Mouse (Mus musculus) adrenal gland, adult 18-20 months (tissue): Measurements from ENCODE around the gene Klhdc7a. TPM values are rescaled to one million over a fixed set of nuclear protein-coding genes. Genes with fewer than 3 reads are reported as not detected.
"Not testable (repeated sequence)": the region's sequence is repeated elsewhere in the genome, so short reads cannot be mapped to it uniquely, and the experiment has no call there.

ENCODE experiments used
- DNase-seq, 2 experiments: peaks; one replicate each; pipeline ENCODE4 v3.0.0; 2021 to 2022; ENCODE audit warnings: low spot score in 2 of 2
- total RNA-seq, 2 experiments: library from RNA; stranded (reverse); gene quantifications; 1 replicate in 1 of 2; 2 replicates in 1 of 2; pipeline ENCODE4 v1.2.3; 2021

Gene Klhdc7a
- total RNA-seq, 2 experiments from 2014 or later: 7.7 to 27.3 TPM

DNA sequence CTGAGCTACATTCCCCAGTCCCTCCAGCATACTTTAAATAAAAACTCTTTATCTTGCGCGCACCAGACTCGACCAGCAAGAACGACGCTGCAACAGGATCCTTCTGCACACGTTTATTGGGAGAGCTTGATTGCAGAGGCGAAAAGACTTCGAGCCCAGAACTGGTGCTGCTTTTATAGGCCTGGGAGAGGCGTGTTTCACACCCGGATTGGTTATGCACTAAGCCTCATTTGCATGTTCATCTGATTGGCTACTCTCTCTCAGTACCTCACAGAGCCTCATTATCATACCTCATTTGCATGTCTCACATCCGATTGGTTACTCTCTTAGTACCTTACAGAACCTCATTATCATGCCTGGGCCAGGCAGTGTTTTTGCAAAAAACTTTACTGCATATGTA lies 6.5 kb downstream of the Klhdc7a start:
- DNase-seq: not testable (repeated sequence)

DNA sequence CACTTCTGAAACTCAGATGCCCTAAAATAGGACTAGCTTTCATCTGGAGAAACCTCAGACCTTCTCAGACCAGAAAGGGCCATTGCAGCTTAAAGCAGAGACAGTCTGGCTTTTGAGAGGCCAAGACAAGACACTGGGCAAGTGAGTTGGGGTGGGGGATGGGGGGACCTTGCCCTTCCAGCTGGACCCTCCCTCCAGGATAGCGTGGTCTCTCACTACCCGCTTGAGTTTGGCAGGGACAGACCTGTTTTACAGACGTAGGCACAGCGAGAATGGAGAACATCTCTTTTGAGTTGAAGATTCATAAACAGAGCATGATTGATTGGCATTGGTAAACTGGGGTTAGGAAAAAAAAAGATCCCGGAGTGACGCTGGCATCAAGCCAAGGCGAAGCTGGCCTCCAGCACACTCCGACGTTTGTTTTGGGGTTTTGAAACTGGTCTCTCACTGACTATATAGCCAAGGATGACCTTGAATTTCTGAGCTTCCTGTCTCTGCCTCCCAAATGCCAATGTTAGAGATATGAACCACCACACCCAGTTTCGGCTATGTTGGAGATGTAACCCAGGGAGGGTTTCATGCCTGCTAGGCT lies 7.0 kb downstream of the Klhdc7a start:
- no peak for DNase-seq

GRCm38 (mm10) chr4:139960086-139960713 lies 7.6 kb downstream of the Klhdc7a start:
- DNase-seq: no peak

DNA sequence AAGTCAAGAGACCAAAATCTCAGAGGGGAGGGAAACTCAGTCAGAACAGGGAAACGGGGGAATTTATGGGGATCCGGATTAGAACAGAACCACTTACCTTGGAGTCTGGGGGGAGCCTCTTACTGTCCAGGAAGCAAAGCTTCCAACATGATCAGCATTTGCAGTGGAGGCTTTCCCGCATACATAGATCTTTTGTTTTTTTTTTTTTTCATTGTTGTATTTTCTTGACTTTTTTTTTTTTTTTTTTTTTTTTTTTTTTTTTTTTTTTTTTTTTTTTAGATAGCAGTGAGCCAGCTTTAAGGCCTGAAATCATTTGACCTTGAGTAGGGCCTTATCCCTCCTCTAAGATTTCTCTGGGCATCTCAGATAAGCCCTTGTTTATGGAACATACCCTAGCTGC lies 8.6 kb downstream of the Klhdc7a start:
- DNase-seq: no peak

- no peak for DNase-seq
These were observed 16.8 kb downstream of the Klhdc7a start for GRCm38 (mm10) chr4:139950876-139951485.

DNA sequence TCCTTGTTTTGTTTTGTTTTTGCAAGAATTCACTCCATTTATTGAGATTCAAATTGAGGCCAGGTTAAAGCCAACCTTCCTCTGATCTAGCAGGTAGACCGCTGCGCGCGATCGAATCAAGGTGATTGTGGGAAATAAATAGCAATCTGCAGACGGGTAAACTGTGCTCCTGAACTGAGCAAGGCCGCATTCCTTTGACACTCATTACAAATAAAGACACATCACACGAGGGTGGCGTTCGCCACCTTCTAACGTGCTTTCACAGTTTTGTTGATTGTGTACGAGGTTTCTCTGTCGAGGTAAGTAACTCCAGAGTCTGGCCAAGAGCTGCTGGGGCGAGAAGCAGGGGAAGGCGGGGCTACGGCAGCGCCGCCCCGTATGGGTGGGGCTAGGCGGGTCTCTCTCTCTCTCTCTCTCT lies 17.4 kb downstream of the Klhdc7a start:
- DNase-seq: no peak

DNA sequence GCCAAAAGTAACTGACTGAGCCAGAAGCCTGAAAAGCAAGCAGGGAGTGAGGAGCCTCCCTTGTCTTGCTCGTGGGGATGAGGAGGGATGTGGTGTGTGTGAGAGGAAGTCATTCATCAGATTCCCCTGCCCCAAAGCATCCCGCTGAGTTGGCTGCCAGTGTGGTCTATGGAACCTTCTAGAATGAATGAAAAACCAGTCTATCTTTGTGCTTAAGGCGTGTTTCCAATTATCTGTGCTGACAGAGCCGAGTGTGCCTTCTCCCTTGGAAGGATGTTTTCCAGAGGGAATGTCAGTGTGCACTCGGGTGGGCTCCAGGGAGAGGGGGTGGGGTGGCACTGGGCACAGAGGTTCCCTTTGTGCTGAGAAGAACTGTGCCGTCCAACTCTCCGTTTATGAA lies 19.2 kb downstream of the Klhdc7a start:
- DNase-seq: no peak

DNA sequence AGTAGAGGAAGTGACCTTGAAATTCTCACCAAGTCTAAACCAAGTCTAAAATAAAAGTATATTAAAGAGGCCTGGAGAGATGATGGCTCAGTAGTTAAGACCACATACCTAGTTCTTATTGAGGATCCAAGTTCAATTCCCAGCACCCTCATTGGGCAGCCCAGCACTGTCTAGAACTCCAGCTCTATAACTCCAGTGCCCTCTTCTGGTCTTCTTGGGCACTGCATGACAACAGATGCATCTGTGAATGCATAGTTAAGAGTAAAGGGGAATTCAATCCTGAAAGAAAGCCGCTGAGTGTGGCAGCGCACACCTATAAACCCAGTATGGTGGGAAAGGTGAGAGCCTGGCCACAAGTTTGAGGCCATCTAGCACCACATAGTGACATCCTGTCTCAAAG lies 20.5 kb downstream of the Klhdc7a start:
- no peak for DNase-seq

- DNase-seq: no peak
These were observed 26.0 kb downstream of the Klhdc7a start for GRCm38 (mm10) chr4:139941831-139942230.

DNA sequence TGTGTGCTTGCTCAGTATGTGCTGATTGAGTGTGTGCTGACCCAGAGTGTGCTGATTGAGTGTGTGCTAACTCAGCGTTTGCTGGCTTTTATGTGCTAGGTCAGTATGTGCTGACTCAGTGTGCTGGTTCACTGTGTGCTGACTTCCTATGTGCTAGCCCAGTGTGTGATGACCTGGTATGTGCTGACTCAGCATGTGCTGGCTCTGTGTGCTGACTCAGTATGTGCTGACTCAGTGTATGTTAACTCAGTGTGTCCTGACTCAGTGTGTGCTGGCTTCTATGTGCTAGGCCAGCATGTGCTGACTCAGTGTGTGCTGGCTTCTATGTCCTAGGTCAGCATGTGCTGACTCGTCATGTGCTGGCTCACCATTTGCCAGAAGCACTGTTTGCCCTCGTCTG lies 32.3 kb downstream of the Klhdc7a start:
- no peak for DNase-seq

DNA sequence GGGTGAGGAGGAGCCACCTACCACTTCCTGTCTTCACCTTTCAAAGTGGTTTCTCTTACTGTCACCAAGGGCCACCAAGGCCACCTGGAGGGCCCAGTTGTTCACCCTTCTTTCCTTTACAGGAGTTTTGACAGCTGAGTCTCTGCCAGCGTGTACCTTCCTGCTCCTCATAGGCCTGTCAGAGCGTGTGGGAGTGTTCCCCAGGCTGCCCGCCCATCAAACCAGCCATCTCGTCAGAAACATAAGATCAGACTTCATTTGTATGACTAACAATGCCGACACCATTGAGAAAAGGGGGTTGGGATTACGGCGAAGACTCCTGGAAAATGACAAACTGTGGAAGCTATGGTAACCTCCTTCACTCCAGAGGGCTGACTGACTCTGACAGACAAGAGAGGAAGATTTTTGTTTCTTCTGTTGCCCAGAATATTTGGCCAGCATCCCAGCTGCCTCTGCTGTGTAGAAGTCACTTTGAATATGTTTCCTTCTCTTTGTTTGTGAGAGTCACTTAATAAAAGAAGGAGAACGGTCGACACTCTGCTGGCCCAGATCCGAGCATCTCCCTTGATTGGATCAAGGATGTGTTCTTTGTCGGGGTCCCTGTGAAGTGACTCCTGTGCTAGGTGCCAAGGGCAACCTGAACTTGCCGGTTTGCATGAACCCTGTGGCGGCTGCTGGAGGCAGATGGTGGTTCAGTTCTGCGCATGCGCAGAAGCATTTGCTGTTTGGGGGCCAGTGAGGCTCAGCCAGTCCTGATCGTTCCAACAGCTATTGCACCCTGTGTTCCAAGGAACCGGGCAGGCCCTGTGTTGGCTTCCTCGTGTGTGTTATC lies 34.6 kb downstream of the Klhdc7a start:
- DNase-seq: no peak

GRCm38 (mm10) chr4:139931790-139932510 lies 35.9 kb downstream of the Klhdc7a start:
- DNase-seq: no peak

DNA sequence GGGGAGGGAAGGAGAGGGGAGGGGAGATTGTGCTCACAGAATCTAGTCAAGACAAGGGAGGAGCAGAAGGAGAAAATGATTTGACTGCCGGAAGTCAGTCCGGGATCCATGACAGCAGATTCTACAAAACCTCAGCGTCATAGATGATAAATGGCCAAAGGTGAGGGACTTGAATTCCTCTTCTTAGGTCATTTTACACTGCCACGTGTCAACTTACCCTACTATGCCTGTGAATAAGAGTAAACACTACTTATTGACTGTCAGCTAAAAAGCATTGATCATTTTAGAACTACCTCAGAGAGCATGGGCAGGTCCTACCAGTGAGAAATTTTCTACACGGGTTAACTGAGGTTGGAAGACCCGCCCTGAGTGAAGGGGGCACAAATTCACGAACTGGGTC lies 36.9 kb downstream of the Klhdc7a start:
- no peak for DNase-seq

- DNase-seq: no peak
These were observed 41.7 kb downstream of the Klhdc7a start for GRCm38 (mm10) chr4:139926161-139926561.

DNA sequence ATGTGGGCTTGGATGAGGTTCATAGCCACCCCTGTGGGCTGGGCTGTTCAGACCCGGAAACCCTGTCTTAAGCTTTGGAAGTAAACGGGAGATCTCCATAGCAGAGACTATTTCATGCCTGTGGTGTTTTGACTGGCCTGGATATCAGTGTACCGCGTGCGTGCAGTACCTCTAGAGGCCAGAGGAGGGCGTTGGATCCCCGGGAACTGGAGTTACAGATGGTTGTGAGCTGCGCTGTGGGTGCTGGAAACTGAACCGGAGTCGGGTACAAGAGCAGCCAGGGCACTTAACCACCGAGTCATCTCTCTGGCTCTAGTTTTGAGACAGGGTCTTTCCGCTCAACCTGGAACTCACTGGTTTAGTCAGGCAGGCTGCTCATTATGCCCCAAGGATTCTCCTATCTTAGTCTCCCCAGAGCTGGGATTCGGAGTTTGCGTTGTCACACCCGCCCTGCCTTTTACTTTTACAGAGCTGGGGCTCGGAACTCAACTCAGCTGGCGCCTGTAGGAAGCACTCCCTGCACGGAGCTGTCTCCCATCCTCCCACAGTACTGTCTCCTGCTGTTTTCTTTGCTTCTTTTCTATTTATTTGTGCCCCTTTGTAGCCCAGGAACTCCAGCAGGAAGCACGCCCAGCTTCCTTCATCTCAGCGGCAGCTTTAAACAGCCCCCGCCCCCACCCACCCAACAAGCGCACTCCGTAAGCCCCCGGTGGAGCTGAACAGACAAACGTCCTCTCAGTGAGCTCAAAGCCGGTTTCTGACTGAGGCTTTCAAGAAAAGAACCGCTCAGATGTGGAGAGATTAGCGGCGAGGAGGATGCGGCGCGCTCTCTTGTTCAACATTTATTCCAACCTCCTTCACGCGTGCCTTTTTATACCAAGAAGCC lies 42.3 kb downstream of the Klhdc7a start:
- DNase-seq: no peak

- DNase-seq: no peak
These were observed 51.1 kb downstream of the Klhdc7a start for GRCm38 (mm10) chr4:139916731-139917130.
